Mouse (Mus musculus) limb, embryonic 13.5 days (tissue): ENCODE measurements around the gene Cbarp. TPM values are rescaled to one million over a fixed set of nuclear protein-coding genes. Genes with fewer than 3 reads are reported as not detected.

Source experiments
- ATAC-seq: fragments of 200-750 bp; cut with Nextera tagmentation; 2 replicates; pipeline ENCODE4 v1.8.0; 2017; ENCODE audit warnings: low read depth, moderate number of reproducible peaks, moderate TSS enrichment; ENCODE audit not compliant: low FRiP score
- H3K27ac ChIP-seq: fragments of 300-500 bp; sonication (generic); 2 replicates; pipeline ENCODE4 v1.5.1; 2015; ENCODE audit warnings: inconsistent platforms, mild to moderate bottlenecking, moderate library complexity
- H3K27me3 ChIP-seq: fragments of 300-500 bp; sonication (generic); 2 replicates; pipeline ENCODE4 v1.6.1; 2015; ENCODE audit warnings: mild to moderate bottlenecking, inconsistent platforms
- H3K36me3 ChIP-seq: fragments of 300-500 bp; sonication (generic); 2 replicates; pipeline ENCODE4 v1.6.1; 2015; ENCODE audit warnings: inconsistent platforms, mild to moderate bottlenecking, moderate library complexity
- H3K4me1 ChIP-seq: fragments of 300-500 bp; sonication (generic); 2 replicates; pipeline ENCODE4 v1.6.1; 2015; ENCODE audit warnings: inconsistent platforms
- H3K4me2 ChIP-seq: fragments of 300-500 bp; sonication (generic); replicated peaks from 2 replicates; pipeline ENCODE4 v1.6.1; 2015; ENCODE audit warnings: inconsistent platforms, mild to moderate bottlenecking, moderate library complexity
- H3K4me3 ChIP-seq: fragments of 300-500 bp; sonication (generic); 2 replicates; pipeline ENCODE4 v1.5.1; 2015; ENCODE audit warnings: moderate library complexity, mild to moderate bottlenecking, inconsistent platforms
- H3K9ac ChIP-seq: fragments of 300-500 bp; sonication (generic); 2 replicates; pipeline ENCODE4 v1.6.1; 2015; ENCODE audit warnings: mild to moderate bottlenecking, inconsistent platforms
- H3K9me3 ChIP-seq: fragments of 300-500 bp; sonication (generic); 2 replicates; pipeline ENCODE4 v1.6.1; 2016; ENCODE audit warnings: inconsistent platforms
- WGBS: fragments of 180-500 bp; shearing (Covaris S2); methylation state at CpG from one replicate; pipeline ENCODE4 v1.1.7; 2015; 5-methylcytosine and 5-hydroxymethylcytosine counted together
- polyA plus RNA-seq: library from polyadenylated mRNA; unstranded; fragments of >200 nt; fragmentation: Nextera tagmentation; extraction: Ambion mirVana; gene quantifications from 2 replicates; pipeline ENCODE4 v1.2.1, GENCODE M21; 2015

Cbarp gene
- polyA plus RNA-seq, 1 experiment from 2014 or later, result 8.1 TPM

- peaks cover 3% of the 10 kb centered on the region; the same call in 1 of the 2 replicates for H3K36me3 ChIP-seq
- H3K9ac ChIP-seq, result no peak overlapping the region
- no peak overlapping the region for H3K4me3 ChIP-seq
- H3K27ac ChIP-seq, result no peak overlapping the region
- no peaks in the 10 kb centered on the region for H3K9me3 ChIP-seq
- 75% methylated on average over 3 of the region's 3 CpGs for WGBS
- no peak overlapping the region for H3K4me2 ChIP-seq
- peaks cover 20% of the 10 kb centered on the region for H3K4me1 ChIP-seq
- no peak for ATAC-seq
- H3K27me3 ChIP-seq, result no peaks in the 10 kb centered on the region
These were observed 46.0 kb downstream of the Cbarp start for GRCm38 (mm10) chr10:80094684-80095083.

- WGBS, result 89% methylated on average over 6 of the region's 6 CpGs
- Histone ChIP-seq H3K27me3 (no peaks in the 10 kb centered on the region), H3K4me1 (peaks cover 14% of the 10 kb centered on the region), H3K36me3 (peaks cover 3% of the 10 kb centered on the region; the same call in 1 of the 2 replicates), H3K4me2 (no peak overlapping the region), H3K4me3 (no peak overlapping the region), H3K9me3 (no peaks in the 10 kb centered on the region), H3K27ac (no peak overlapping the region), H3K9ac (no peak overlapping the region)
- ATAC-seq, result no peak
These were observed 46.5 kb downstream of the Cbarp start for GRCm38 (mm10) chr10:80094085-80094484.

GRCm38 (mm10) chr10:80092690-80093089 lies 47.9 kb downstream of the Cbarp start:
- 76% methylated on average over 5 of the region's 5 CpGs for WGBS

GRCm38 (mm10) chr10:80091527-80091926 lies 49.1 kb downstream of the Cbarp start:
- Histone ChIP-seq H3K9ac (no peak overlapping the region), H3K27me3 (no peaks in the 10 kb centered on the region), H3K27ac (no peak overlapping the region), H3K4me1 (peaks cover 2% of the 10 kb centered on the region; the same call in 1 of the 2 replicates), H3K9me3 (no peaks in the 10 kb centered on the region), H3K4me3 (no peak overlapping the region), H3K4me2 (no peak overlapping the region), H3K36me3 (peaks cover 3% of the 10 kb centered on the region; the same call in 1 of the 2 replicates)
- WGBS, result 83% methylated on average over 6 of the region's 6 CpGs
- no peak for ATAC-seq

More at GRCm38 (mm10) chr10:80092690-80093089, 47.9 kb downstream of the Cbarp start:
- Histone ChIP-seq H3K36me3 (peaks cover 3% of the 10 kb centered on the region; the same call in 1 of the 2 replicates), H3K27ac (no peak overlapping the region), H3K4me2 (no peak overlapping the region), H3K4me3 (no peak overlapping the region), H3K9ac (0 out of 2 replicates have a peak overlapping the region, but pooled peaks have one; percentile 50), H3K27me3 (no peaks in the 10 kb centered on the region), H3K4me1 (peaks cover 12% of the 10 kb centered on the region), H3K9me3 (no peaks in the 10 kb centered on the region)
- ATAC-seq, result no peak

GRCm38 (mm10) chr10:80089146-80089545 lies 51.5 kb downstream of the Cbarp start:
- Histone ChIP-seq H3K9me3 (no peaks in the 10 kb centered on the region), H3K9ac (no peak overlapping the region), H3K4me3 (no peak overlapping the region), H3K4me2 (no peak overlapping the region), H3K27ac (no peak overlapping the region), H3K27me3 (no peaks in the 10 kb centered on the region), H3K4me1 (no peaks in the 10 kb centered on the region), H3K36me3 (peaks cover 23% of the 10 kb centered on the region)
- 46% methylated on average over 4 of the region's 4 CpGs for WGBS
- no peak for ATAC-seq

GRCm38 (mm10) chr10:80087483-80087882 lies 53.2 kb downstream of the Cbarp start:
- no peak overlapping the region for H3K27ac ChIP-seq
- ATAC-seq, result no peak
- H3K9ac ChIP-seq, result no peak overlapping the region
- no peaks in the 10 kb centered on the region for H3K27me3 ChIP-seq
- H3K9me3 ChIP-seq, result no peaks in the 10 kb centered on the region
- H3K36me3 ChIP-seq, result peaks cover 37% of the 10 kb centered on the region
- 86% methylated on average over 8 of the region's 8 CpGs for WGBS
- H3K4me3 ChIP-seq, result no peak overlapping the region
- no peak overlapping the region for H3K4me2 ChIP-seq
- H3K4me1 ChIP-seq, result no peaks in the 10 kb centered on the region

GRCm38 (mm10) chr10:80086847-80087246 lies 53.8 kb downstream of the Cbarp start:
- H3K9me3 ChIP-seq, result no peaks in the 10 kb centered on the region
- no peak overlapping the region for H3K4me3 ChIP-seq
- ATAC-seq, result no peak
- H3K27me3 ChIP-seq, result no peaks in the 10 kb centered on the region
- no peak overlapping the region for H3K4me2 ChIP-seq
- peak overlapping the region; percentile 39; the same call in 1 of the 2 replicates for H3K9ac ChIP-seq
- 75% methylated on average over 3 of the region's 3 CpGs for WGBS
- H3K4me1 ChIP-seq, result no peaks in the 10 kb centered on the region
- H3K27ac ChIP-seq, result no peak overlapping the region
- H3K36me3 ChIP-seq, result peaks cover 43% of the 10 kb centered on the region

- Histone ChIP-seq H3K4me2 (no peak overlapping the region), H3K27me3 (no peaks in the 10 kb centered on the region), H3K36me3 (peaks cover 62% of the 10 kb centered on the region), H3K4me1 (no peaks in the 10 kb centered on the region), H3K4me3 (no peak overlapping the region), H3K9ac (peak overlapping the region; percentile 35; the same call in 1 of the 2 replicates), H3K27ac (no peak overlapping the region), H3K9me3 (no peaks in the 10 kb centered on the region)
- no peak for ATAC-seq
- WGBS, result 70% methylated on average over 9 of the region's 9 CpGs
These were observed 55.7 kb downstream of the Cbarp start for GRCm38 (mm10) chr10:80084817-80085487.

- no peak overlapping the region for H3K27ac ChIP-seq
- no peak overlapping the region for H3K4me2 ChIP-seq
- H3K9ac ChIP-seq, result no peak overlapping the region
- H3K27me3 ChIP-seq, result no peaks in the 10 kb centered on the region
- H3K4me3 ChIP-seq, result no peak overlapping the region
- 76% methylated on average over 3 of the region's 3 CpGs for WGBS
- H3K9me3 ChIP-seq, result no peaks in the 10 kb centered on the region
- H3K4me1 ChIP-seq, result no peaks in the 10 kb centered on the region
- peaks cover 76% of the 10 kb centered on the region for H3K36me3 ChIP-seq
- no peak for ATAC-seq
These were observed 59.6 kb downstream of the Cbarp start for GRCm38 (mm10) chr10:80081075-80081474.

Other genes starting within 250 kb of the Cbarp start
- gene Cfd, start 250.0 kb downstream of the Cbarp start, polyA plus RNA-seq, result not detected in 2 replicates
- 44.9 and 46.8 TPM in 2 replicates for gene Med16, start 231.9 kb downstream of the Cbarp start, polyA plus RNA-seq
- gene Gm26602, start 230.0 kb downstream of the Cbarp start, polyA plus RNA-seq, result 20.3 TPM in 1 of 2 replicates, not detected in the other
- 0.94 and 1.0 TPM in 2 replicates for gene Kiss1r, start 223.9 kb downstream of the Cbarp start, polyA plus RNA-seq
- 186 and 188 TPM in 2 replicates for gene R3hdm4, start 219.6 kb downstream of the Cbarp start, polyA plus RNA-seq
- gene Arid3a, start 213.8 kb downstream of the Cbarp start, polyA plus RNA-seq, result 5.5 and 6.2 TPM in 2 replicates
- 105 and 106 TPM in 2 replicates for gene Wdr18, start 180.7 kb downstream of the Cbarp start, polyA plus RNA-seq
- gene Grin3b, start 170.1 kb downstream of the Cbarp start, polyA plus RNA-seq, result 0.41 and 0.73 TPM in 2 replicates
- gene Tmem259, start 156.5 kb downstream of the Cbarp start, polyA plus RNA-seq, result 16.0 and 19.5 TPM in 2 replicates
- 287 and 299 TPM in 2 replicates for gene Cnn2, start 152.3 kb downstream of the Cbarp start, polyA plus RNA-seq
- gene Abca7, start 144.3 kb downstream of the Cbarp start, polyA plus RNA-seq, result 1.8 and 1.9 TPM in 2 replicates
- gene Arhgap45, start 124.2 kb downstream of the Cbarp start, polyA plus RNA-seq, result 7.3 and 7.6 TPM in 2 replicates
- 244 and 254 TPM in 2 replicates for gene Polr2e, start 101.0 kb downstream of the Cbarp start, polyA plus RNA-seq
- gene Gpx4, start 93.7 kb downstream of the Cbarp start, polyA plus RNA-seq, result 462 and 477 TPM in 2 replicates
- gene Sbno2, start 35.3 kb downstream of the Cbarp start, polyA plus RNA-seq, result 13.5 and 15.2 TPM in 2 replicates
- 17.1 and 17.4 TPM in 2 replicates for gene Stk11, start 25.0 kb downstream of the Cbarp start, polyA plus RNA-seq
- 456 and 475 TPM in 2 replicates for gene Atp5d, start 2.2 kb downstream of the Cbarp start, polyA plus RNA-seq
- 22.9 and 23.2 TPM in 2 replicates for gene Midn, start 7.4 kb upstream of the Cbarp start, polyA plus RNA-seq
- 149 and 194 TPM in 2 replicates for gene Cirbp, start 25.1 kb upstream of the Cbarp start, polyA plus RNA-seq
- gene 1600002K03Rik, start 32.1 kb upstream of the Cbarp start, polyA plus RNA-seq, result 9.7 and 11.0 TPM in 2 replicates
- gene Efna2, start 38.6 kb upstream of the Cbarp start, polyA plus RNA-seq, result 39.5 and 40.4 TPM in 2 replicates
- 94.7 and 96.9 TPM in 2 replicates for gene Mum1, start 85.6 kb upstream of the Cbarp start, polyA plus RNA-seq
- 298 and 306 TPM in 2 replicates for gene Ndufs7, start 108.3 kb upstream of the Cbarp start, polyA plus RNA-seq
- gene Gamt, start 120.2 kb upstream of the Cbarp start, polyA plus RNA-seq, result 57.1 and 58.4 TPM in 2 replicates
- gene Dazap1, start 120.7 kb upstream of the Cbarp start, polyA plus RNA-seq, result 64.9 and 67.9 TPM in 2 replicates
- gene Rps15, start 151.6 kb upstream of the Cbarp start, polyA plus RNA-seq, result 908 and 936 TPM in 2 replicates
- gene Apc2, start 155.1 kb upstream of the Cbarp start, polyA plus RNA-seq, result 3.3 and 3.8 TPM in 2 replicates
- 50.7 and 51.2 TPM in 2 replicates for gene 2310011J03Rik, start 179.7 kb upstream of the Cbarp start, polyA plus RNA-seq
- gene Pcsk4, start 188.7 kb upstream of the Cbarp start, polyA plus RNA-seq, result 4.8 and 6.5 TPM in 2 replicates
- 6.1 and 6.3 TPM in 2 replicates for gene Reep6, start 189.1 kb upstream of the Cbarp start, polyA plus RNA-seq
- 2.0 and 2.4 TPM in 2 replicates for gene Adamtsl5, start 207.6 kb upstream of the Cbarp start, polyA plus RNA-seq
- 1.2 and 2.2 TPM in 2 replicates for gene Plk5, start 215.6 kb upstream of the Cbarp start, polyA plus RNA-seq
- 9.2 and 9.5 TPM in 2 replicates for gene Mex3d, start 246.8 kb upstream of the Cbarp start, polyA plus RNA-seq